Mouse (Mus musculus) brain, embryonic 18.5 days (tissue): ENCODE data around the gene Hbq1a.
"Not testable (repeated sequence)": the region's sequence is repeated elsewhere in the genome, so short reads cannot be mapped to it uniquely, and the experiment has no call there.

Experiments
- DNase-seq: peaks from one replicate; pipeline ENCODE4 v3.0.0-alpha.2; 2012; ENCODE audit warnings: low read depth, low spot score

Hbq1a gene

GRCm38 (mm10) chr11:32299865-32300264 is at the start of gene Hbq1a:
Gene Hbq1a (plus strand): TSS chr11:32300069.
- not testable (repeated sequence) for DNase-seq

DNA sequence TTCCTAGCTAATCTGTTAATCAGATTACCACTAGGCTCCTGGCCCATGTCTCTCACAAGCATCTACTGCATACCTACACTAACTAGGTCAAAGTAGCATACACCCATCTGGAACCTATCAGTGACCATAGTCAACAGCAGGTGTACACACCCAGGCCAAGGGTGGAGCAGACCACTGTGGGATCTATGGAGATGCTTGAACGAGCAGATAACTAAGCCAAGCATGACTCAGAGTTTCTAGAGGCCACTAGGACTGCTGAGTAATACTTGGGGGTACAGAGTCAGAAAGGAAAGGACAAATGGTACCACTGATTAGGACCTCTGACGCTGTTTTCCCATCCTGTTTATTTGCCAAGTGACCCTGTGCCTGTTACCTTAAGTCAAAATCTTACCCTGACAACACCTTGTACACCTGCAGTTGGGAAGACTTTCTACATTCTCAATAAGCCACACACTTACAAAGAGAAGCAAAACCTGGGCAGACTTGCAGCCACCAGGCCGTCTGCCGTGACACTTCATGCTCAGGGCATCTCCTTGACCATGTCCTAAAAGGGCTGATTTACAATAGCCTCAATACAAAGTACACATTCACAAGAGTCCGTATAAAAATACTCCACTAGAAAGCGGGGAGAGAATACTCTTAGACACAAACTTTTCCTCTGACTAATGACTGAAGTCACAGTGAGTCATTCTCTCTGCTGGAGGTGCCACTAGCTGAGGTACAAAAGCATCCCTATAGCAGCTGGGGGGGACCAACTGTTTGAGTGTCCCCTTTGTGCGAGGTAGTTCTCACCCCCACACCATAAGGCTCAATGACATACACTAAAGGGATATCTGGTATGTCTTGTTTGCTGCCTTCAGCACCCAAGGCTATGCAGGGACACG is 48.7 kb upstream of the Hbq1a start:
- no peak for DNase-seq

DNA sequence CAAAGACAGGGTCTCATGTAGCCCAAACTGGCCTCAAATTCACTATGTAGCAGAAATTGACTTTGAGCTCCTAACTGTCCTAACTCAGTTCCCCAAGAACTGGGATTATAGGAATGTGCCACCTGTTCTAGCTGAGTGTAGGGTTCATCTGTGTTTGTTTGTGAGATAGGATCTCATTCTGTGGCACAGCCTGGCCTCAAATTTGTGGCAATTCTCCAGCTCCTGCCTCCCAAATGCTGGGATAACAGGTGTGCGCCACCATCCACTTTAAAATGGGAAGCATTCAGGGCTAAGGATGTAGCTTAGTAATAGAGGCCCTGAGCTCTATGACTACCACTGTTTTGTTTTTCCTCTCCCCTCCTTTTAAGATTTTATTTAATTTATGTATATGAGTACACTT is 46.7 kb upstream of the Hbq1a start:
- no peak for DNase-seq

- no peak for DNase-seq
These were observed 43.7 kb upstream of the Hbq1a start for GRCm38 (mm10) chr11:32256146-32256545.

DNA sequence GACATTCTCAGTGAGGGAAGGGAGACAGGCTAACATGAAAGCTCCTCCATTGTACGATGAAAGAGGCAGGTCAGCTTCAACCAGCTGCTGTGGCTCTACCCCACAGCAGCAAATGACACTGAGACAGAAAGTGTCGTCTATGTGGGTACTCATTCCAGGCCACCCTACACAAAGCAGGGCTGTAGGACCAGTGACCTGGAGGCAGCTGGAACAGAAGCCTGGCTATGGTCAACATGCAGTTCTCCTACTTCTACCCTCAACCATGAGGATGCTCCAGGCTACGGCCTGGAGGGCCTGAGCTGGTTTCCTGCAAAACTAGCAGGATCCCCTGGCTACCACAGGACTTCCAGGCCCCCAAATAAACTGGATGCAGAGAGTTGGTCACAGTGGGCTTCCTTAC is 43.3 kb upstream of the Hbq1a start:
- DNase-seq, result no peak

- no peak for DNase-seq
These were observed 37.0 kb upstream of the Hbq1a start for GRCm38 (mm10) chr11:32262674-32263415.

- no peak for DNase-seq
These were observed 34.6 kb upstream of the Hbq1a start for GRCm38 (mm10) chr11:32265117-32265738.

DNA sequence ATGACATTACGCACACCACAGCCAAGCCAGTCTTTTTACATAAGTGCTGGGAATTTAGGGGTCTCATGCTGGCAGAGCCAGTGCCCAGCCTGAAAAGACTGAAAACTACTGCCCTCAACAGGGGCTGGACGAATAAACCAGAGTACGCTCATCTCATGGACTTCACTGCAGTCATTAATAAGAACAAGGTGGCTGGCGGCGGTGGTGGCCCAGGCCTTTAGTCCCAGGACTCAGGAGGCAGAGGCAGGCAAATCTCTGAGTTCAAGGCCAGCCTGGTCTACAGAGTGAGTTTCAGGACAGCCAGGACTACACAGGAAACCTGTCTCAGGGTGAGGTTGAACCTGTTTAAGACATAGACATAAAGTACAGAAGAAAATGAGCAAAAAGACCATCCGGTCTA is 33.7 kb upstream of the Hbq1a start:
- no peak for DNase-seq

DNA sequence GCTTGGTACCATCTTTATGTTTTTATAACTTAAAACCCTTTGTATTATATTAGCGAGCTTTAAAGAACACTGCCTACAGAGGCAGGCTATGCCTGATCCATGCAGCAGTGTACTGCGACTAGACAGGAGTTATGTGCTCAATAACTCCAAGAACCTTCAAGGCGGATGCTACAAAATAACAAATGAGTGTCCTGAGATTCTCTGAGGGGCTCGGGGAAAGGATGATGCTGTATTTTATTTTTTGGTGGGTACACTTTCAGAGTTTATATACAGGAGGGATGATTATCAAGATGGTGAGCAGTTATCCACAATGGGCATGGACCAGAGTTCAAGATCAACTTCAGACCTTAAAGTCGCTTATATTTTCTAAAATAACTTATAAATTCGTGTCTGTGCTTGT is 33.1 kb upstream of the Hbq1a start:
- no peak for DNase-seq

GRCm38 (mm10) chr11:32267188-32267884 is 32.5 kb upstream of the Hbq1a start, which contains the start of gene Nprl3:
Gene Nprl3 (minus strand): TSS chr11:32267707.
- DNase-seq, result peak; percentile 86

DNA sequence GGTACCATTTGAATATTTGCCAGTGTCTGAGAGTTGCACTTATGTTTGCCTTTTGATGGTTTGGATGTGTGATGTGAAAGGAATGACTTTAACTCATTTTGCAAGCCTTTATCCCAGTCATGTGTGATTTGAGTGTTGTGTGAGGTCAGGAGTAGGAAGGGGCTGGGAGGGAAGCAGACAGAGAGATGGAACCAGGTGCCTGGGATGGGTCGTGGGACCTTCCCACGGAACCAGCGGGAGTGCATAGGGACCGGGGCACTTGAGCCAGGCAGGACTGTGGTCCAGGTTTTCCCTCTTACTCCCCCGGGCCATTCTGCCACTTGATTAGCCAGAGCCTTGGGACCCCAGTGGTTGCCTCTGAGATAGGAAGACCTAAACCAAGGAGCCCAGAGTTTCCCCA is 31.9 kb upstream of the Hbq1a start:
- DNase-seq, result no peak

GRCm38 (mm10) chr11:32268952-32269351 is 30.9 kb upstream of the Hbq1a start:
- no peak for DNase-seq

- DNase-seq, result no peak
These were observed 28.7 kb upstream of the Hbq1a start for GRCm38 (mm10) chr11:32271178-32271577.

GRCm38 (mm10) chr11:32276347-32276746 is 23.5 kb upstream of the Hbq1a start, which contains the start of gene Hba-x:
Gene Hba-x (plus strand): TSS chr11:32276400.
- no peak for DNase-seq

GRCm38 (mm10) chr11:32277736-32278457 is 22.0 kb upstream of the Hbq1a start:
- DNase-seq, result no peak

GRCm38 (mm10) chr11:32278458-32278957 is 21.4 kb upstream of the Hbq1a start:
- DNase-seq, result no peak

GRCm38 (mm10) chr11:32280646-32281045 is 19.2 kb upstream of the Hbq1a start:
- no peak for DNase-seq

GRCm38 (mm10) chr11:32281416-32282144 is 18.3 kb upstream of the Hbq1a start:
- DNase-seq, result no peak

GRCm38 (mm10) chr11:32283091-32283777 is 16.6 kb upstream of the Hbq1a start, which contains the start of gene Hba-a1:
Gene Hba-a1 (plus strand): TSS chr11:32283511.
- DNase-seq, result not testable (repeated sequence)
